Mouse (Mus musculus) ES-E14 (cell line): Measurements from ENCODE around the gene Sult5a1.

Source experiments
- CHD2 ChIP-seq: IDR thresholded peaks from 2 replicates; pipeline ENCODE4 v1.6.1; 2014; ENCODE audit warnings: mild to moderate bottlenecking, low read depth, low read length, inconsistent platforms
- ZC3H11A ChIP-seq: IDR thresholded peaks from 2 replicates; pipeline ENCODE4 v1.6.1; 2012; ENCODE audit warnings: low read depth, mild to moderate bottlenecking, inconsistent platforms, low read length, borderline replicate concordance
- ZNF384 ChIP-seq: IDR thresholded peaks from 2 replicates; pipeline ENCODE4 v1.6.1; 2012; ENCODE audit warnings: low read depth, low read length, inconsistent platforms

GRCm38 (mm10) chr8:123135406-123135805, 22.7 kb downstream of the Sult5a1 start:
- TF ChIP-seq ZNF384 = no peak
- no peak for TF ChIP-seq ZC3H11A
- TF ChIP-seq CHD2 = no peak
